Mouse (Mus musculus): ENCODE data around the gene Zfp398. TPM values are rescaled to one million over a fixed set of nuclear protein-coding genes. Genes with fewer than 3 reads are reported as not detected.

The Zfp398 gene
- polyA plus RNA-seq, 1 experiment from 2014 or later, result 13.1 TPM

GRCm38 (mm10) chr6:47911650-47912049, 76.2 kb downstream of the Zfp398 start:
- peaks cover 19% of the 10 kb centered on the region for H3K36me3 ChIP-seq (ENCODE audit: poor library complexity, severe bottlenecking)
- WGBS, result 59% methylated on average over 1 of the region's 1 CpGs

GRCm38 (mm10) chr6:47912991-47913390, 77.5 kb downstream of the Zfp398 start:
- H3K4me3 ChIP-seq, result no peak overlapping the region
- H3K9me3 ChIP-seq (replicated peaks), result no peaks in the 10 kb centered on the region
- no peak overlapping the region for H3K9ac ChIP-seq
- ATAC-seq, result no peak
- WGBS, result 65% methylated on average over 3 of the region's 3 CpGs
- peaks cover 7% of the 10 kb centered on the region; the same call in 1 of the 2 replicates for H3K36me3 ChIP-seq (ENCODE audit: poor library complexity, severe bottlenecking)
- no peak overlapping the region for H3K4me2 ChIP-seq
- no peaks in the 10 kb centered on the region for H3K27me3 ChIP-seq
- H3K27ac ChIP-seq, result no peak overlapping the region
- H3K4me1 ChIP-seq, result no peaks in the 10 kb centered on the region

More at GRCm38 (mm10) chr6:47911650-47912049, 76.2 kb downstream of the Zfp398 start:
- H3K9me3 ChIP-seq (replicated peaks), result no peaks in the 10 kb centered on the region
- H3K4me1 ChIP-seq, result no peaks in the 10 kb centered on the region
- no peak overlapping the region for H3K4me3 ChIP-seq
- no peak overlapping the region for H3K9ac ChIP-seq
- no peaks in the 10 kb centered on the region for H3K27me3 ChIP-seq
- H3K27ac ChIP-seq, result no peak overlapping the region
- H3K4me2 ChIP-seq, result no peak overlapping the region
- no peak for ATAC-seq

GRCm38 (mm10) chr6:47917051-47917450, 81.6 kb downstream of the Zfp398 start:
- no peak for ATAC-seq
- H3K4me1 ChIP-seq, result peaks cover 15% of the 10 kb centered on the region
- WGBS, result 84% methylated on average over 5 of the region's 5 CpGs

GRCm38 (mm10) chr6:47918768-47919274, 83.4 kb downstream of the Zfp398 start:
- 80% methylated on average over 3 of the region's 3 CpGs for WGBS
- H3K36me3 ChIP-seq (ENCODE audit: poor library complexity, severe bottlenecking), result no peaks in the 10 kb centered on the region

More at GRCm38 (mm10) chr6:47917051-47917450, 81.6 kb downstream of the Zfp398 start:
- H3K27me3 ChIP-seq, result no peaks in the 10 kb centered on the region
- H3K4me3 ChIP-seq, result no peak overlapping the region
- H3K27ac ChIP-seq, result no peak overlapping the region
- no peaks in the 10 kb centered on the region for H3K9me3 ChIP-seq (replicated peaks)
- H3K4me2 ChIP-seq, result no peak overlapping the region
- no peaks in the 10 kb centered on the region for H3K36me3 ChIP-seq (ENCODE audit: poor library complexity, severe bottlenecking)
- no peak overlapping the region for H3K9ac ChIP-seq

GRCm38 (mm10) chr6:47919646-47920446, 84.4 kb downstream of the Zfp398 start:
- Histone ChIP-seq H3K36me3 (ENCODE audit: poor library complexity, severe bottlenecking) (no peaks in the 10 kb centered on the region), H3K27me3 (no peaks in the 10 kb centered on the region), H3K27ac (peak overlapping the region; percentile 97), H3K9ac (peak overlapping the region; percentile 86; the same call in 1 of the 2 replicates), H3K4me3 (peak overlapping the region; percentile 83), H3K4me2 (peak overlapping the region; percentile 79), H3K9me3 (replicated peaks) (no peaks in the 10 kb centered on the region), H3K4me1 (peaks cover 19% of the 10 kb centered on the region)
- WGBS, result 24% methylated on average over 11 of the region's 11 CpGs
- ATAC-seq, result peak; percentile 11; the same call in 1 of the 2 replicates

More at GRCm38 (mm10) chr6:47918768-47919274, 83.4 kb downstream of the Zfp398 start:
- no peaks in the 10 kb centered on the region for H3K27me3 ChIP-seq
- no peak for ATAC-seq
- H3K27ac ChIP-seq, result no peak overlapping the region
- no peaks in the 10 kb centered on the region for H3K9me3 ChIP-seq (replicated peaks)
- no peak overlapping the region for H3K4me2 ChIP-seq
- no peak overlapping the region for H3K9ac ChIP-seq
- peaks cover 19% of the 10 kb centered on the region for H3K4me1 ChIP-seq
- H3K4me3 ChIP-seq, result no peak overlapping the region

GRCm38 (mm10) chr6:47920447-47921340, 85.2 kb downstream of the Zfp398 start, which contains the start of gene Zfp212:
Gene Zfp212 (plus strand): TSS chr6:47920476.
- Histone ChIP-seq H3K27me3 (no peaks in the 10 kb centered on the region), H3K9me3 (replicated peaks) (no peaks in the 10 kb centered on the region), H3K4me2 (peak within 1 kb of the TSS; percentile 79), H3K4me1 (peaks cover 19% of the 10 kb centered on the region), H3K9ac (peak within 1 kb of the TSS; percentile 86), H3K4me3 (peak within 1 kb of the TSS; percentile 83), H3K36me3 (ENCODE audit: poor library complexity, severe bottlenecking) (no peaks in the 10 kb centered on the region), H3K27ac (peak within 1 kb of the TSS; percentile 97)
- ATAC-seq, result peak; percentile 97
- under 1% methylated on average over 48 of the region's 67 CpGs for WGBS

MicroRNAs encoded within 50 kb of the gene (microRNA counts, 519-probe panel; counts per million panel counts)
- 177 counts per million, percentile 53 among the panel's probes with 10 or more counts for microRNA mmu-miR-704

Small RNA genes within 50 kb of the gene (microRNA-seq; reads per million reads assigned to microRNA genes)
- not detected for gene Mir704

Other genes starting within 250 kb of the Zfp398 start
- 221 and 241 TPM in 2 replicates for gene Ezh2, start 240.3 kb upstream of the Zfp398 start, polyA plus RNA-seq (2015; fragmentation: Nextera tagmentation; extraction: Ambion mirVana)
- gene Pdia4, start 22.2 kb upstream of the Zfp398 start, polyA plus RNA-seq (2015; fragmentation: Nextera tagmentation; extraction: Ambion mirVana), result 167 and 173 TPM in 2 replicates
- gene Zfp786, start 4.8 kb upstream of the Zfp398 start, polyA plus RNA-seq (2015; fragmentation: Nextera tagmentation; extraction: Ambion mirVana), result 13.5 and 13.9 TPM in 2 replicates
- 18.7 and 19.1 TPM in 2 replicates for gene Zfp282, start 41.5 kb downstream of the Zfp398 start, polyA plus RNA-seq (2015; fragmentation: Nextera tagmentation; extraction: Ambion mirVana)
- 21.0 and 25.4 TPM in 2 replicates for gene Zfp212, start 84.8 kb downstream of the Zfp398 start, polyA plus RNA-seq (2015; fragmentation: Nextera tagmentation; extraction: Ambion mirVana)
- 11.2 and 13.3 TPM in 2 replicates for gene Zfp956, start 117.7 kb downstream of the Zfp398 start, polyA plus RNA-seq (2015; fragmentation: Nextera tagmentation; extraction: Ambion mirVana)
- 6.8 and 7.4 TPM in 2 replicates for gene Zfp777, start 213.2 kb downstream of the Zfp398 start, polyA plus RNA-seq (2015; fragmentation: Nextera tagmentation; extraction: Ambion mirVana)

Measured in forebrain, embryonic 13.5 days (tissue).